Mouse (Mus musculus): Measurements from ENCODE around the gene Bcl2l13.
A peak's percentile ranks its signal among the peaks of the same experiment; 100 is the strongest.
"Not testable (repeated sequence)": the region's sequence is repeated elsewhere in the genome, so short reads cannot be mapped to it uniquely, and the experiment has no call there.

Gene Bcl2l13

GRCm38 (mm10) chr6:120835474-120836374 lies at the start of gene Bcl2l13:
TSS of gene Bcl2l13 (plus strand) at chr6:120836212.
- peak; percentile 98 for DNase-seq (ENCODE audit: low spot score)

- no peak for DNase-seq (ENCODE audit: low spot score)
Measured at GRCm38 (mm10) chr6:120788068-120788607, 47.9 kb upstream of the Bcl2l13 start.

- DNase-seq (ENCODE audit: low spot score) = no peak
Measured at GRCm38 (mm10) chr6:120788904-120789303, 47.1 kb upstream of the Bcl2l13 start.

- DNase-seq (ENCODE audit: low spot score) = no peak
Measured at GRCm38 (mm10) chr6:120790153-120790552, 45.9 kb upstream of the Bcl2l13 start.

GRCm38 (mm10) chr6:120790717-120791116 lies 45.3 kb upstream of the Bcl2l13 start:
- DNase-seq (ENCODE audit: low spot score) = no peak

- no peak for DNase-seq (ENCODE audit: low spot score)
Measured at GRCm38 (mm10) chr6:120792947-120793346, 43.1 kb upstream of the Bcl2l13 start.

GRCm38 (mm10) chr6:120795422-120796086 lies 40.5 kb upstream of the Bcl2l13 start:
- DNase-seq (ENCODE audit: low spot score) = no peak

- no peak for DNase-seq (ENCODE audit: low spot score)
Measured at GRCm38 (mm10) chr6:120796111-120796510, 39.9 kb upstream of the Bcl2l13 start.

- no peak for DNase-seq (ENCODE audit: low spot score)
Measured at GRCm38 (mm10) chr6:120798019-120798418, 38.0 kb upstream of the Bcl2l13 start.

GRCm38 (mm10) chr6:120798905-120799304 lies 37.1 kb upstream of the Bcl2l13 start:
- DNase-seq (ENCODE audit: low spot score) = no peak

GRCm38 (mm10) chr6:120799581-120800041 lies 36.4 kb upstream of the Bcl2l13 start:
- DNase-seq (ENCODE audit: low spot score) = no peak

GRCm38 (mm10) chr6:120806999-120807737 lies 28.8 kb upstream of the Bcl2l13 start:
- no peak for DNase-seq (ENCODE audit: low spot score)

- no peak for DNase-seq (ENCODE audit: low spot score)
Measured at GRCm38 (mm10) chr6:120807738-120808081, 28.3 kb upstream of the Bcl2l13 start.

- not testable (repeated sequence) for DNase-seq (ENCODE audit: low spot score)
Measured at GRCm38 (mm10) chr6:120811999-120812398, 24.0 kb upstream of the Bcl2l13 start.

GRCm38 (mm10) chr6:120819294-120819693 lies 16.7 kb upstream of the Bcl2l13 start:
- DNase-seq (ENCODE audit: low spot score) = no peak

- DNase-seq (ENCODE audit: low spot score) = no peak
Measured at GRCm38 (mm10) chr6:120820144-120820543, 15.9 kb upstream of the Bcl2l13 start.

GRCm38 (mm10) chr6:120820941-120821340 lies 15.1 kb upstream of the Bcl2l13 start:
- no peak for DNase-seq (ENCODE audit: low spot score)

GRCm38 (mm10) chr6:120821715-120822114 lies 14.3 kb upstream of the Bcl2l13 start:
- DNase-seq (ENCODE audit: low spot score) = no peak

- DNase-seq (ENCODE audit: low spot score) = peak; percentile 94
Measured at GRCm38 (mm10) chr6:120822307-120822928, 13.6 kb upstream of the Bcl2l13 start, which contains the start of gene Atp6v1e1. TSS of gene Atp6v1e1 (minus strand) at chr6:120822793.

GRCm38 (mm10) chr6:120822937-120823614 lies 12.9 kb upstream of the Bcl2l13 start:
- no peak for DNase-seq (ENCODE audit: low spot score)

- DNase-seq (ENCODE audit: low spot score) = no peak
Measured at GRCm38 (mm10) chr6:120830056-120830455, 6.0 kb upstream of the Bcl2l13 start.

All from spleen, adult 12 weeks (tissue).